Mouse (Mus musculus) liver, embryonic 14.5 days (tissue): ENCODE data around the gene Hnrnpa3.

Source experiments
- CTCF ChIP-seq: IDR thresholded peaks from 2 replicates; pipeline ENCODE4 v1.5.1; 2016; ENCODE audit warnings: antibody characterized with exemption, low read depth, control low read depth
- EP300 ChIP-seq: IDR thresholded peaks from 2 replicates; pipeline ENCODE4 v1.6.1; 2016; ENCODE audit warnings: antibody characterized with exemption, low read depth

- TF ChIP-seq CTCF (no peak), EP300 (no peak)
These were observed 13.8 kb upstream of the Hnrnpa3 start for GRCm38 (mm10) chr2:75645251-75645650.
